Mouse (Mus musculus): ENCODE measurements around the gene Slc17a7. TPM values are rescaled to one million over a fixed set of nuclear protein-coding genes. Genes with fewer than 3 reads are reported as not detected.

Slc17a7 gene
- polyA plus RNA-seq, 1 experiment = 34.1 TPM

DNA sequence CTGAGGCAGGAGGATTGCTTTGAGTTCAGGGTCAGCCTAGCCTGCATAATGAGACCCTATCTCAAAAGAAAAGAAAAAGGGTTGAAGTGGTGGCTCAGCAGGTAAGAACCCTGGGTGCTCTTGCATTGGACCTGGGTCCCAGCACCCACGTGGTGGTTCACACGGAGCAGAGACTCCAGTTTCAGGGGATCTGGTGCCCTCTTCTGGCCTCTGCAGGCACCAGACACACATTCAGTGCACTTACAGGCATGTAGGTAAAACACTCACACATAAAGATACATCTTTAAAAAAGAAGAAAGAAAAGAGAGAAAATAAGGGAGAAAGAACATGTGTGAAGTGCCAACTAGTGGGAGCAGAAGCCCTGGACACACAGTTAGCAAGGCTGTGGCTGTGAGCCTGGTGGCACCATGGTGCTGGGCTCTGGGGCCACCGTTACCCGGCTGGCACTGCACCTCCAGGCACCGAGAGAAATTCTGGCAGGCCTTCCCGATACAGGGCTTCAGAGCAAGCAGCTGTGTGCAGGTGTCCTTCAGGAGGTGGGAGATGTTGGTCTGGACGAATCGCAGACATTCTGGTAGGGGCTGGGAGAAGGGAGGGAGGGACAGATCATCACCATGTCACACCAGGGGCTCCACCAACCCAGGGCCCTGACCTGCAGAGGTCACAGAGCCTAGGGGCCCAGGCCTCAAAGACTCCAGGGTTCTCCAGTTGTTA is 30.1 kb upstream of the Slc17a7 start:
- H3K4me1 ChIP-seq (ENCODE audit: control insufficient read depth, insufficient read depth, low read length) = peaks cover 15% of the 10 kb centered on the region
- no peak overlapping the region for H3K4me3 ChIP-seq (ENCODE audit: control insufficient read depth, low read depth, low read length)
- no peak for TF ChIP-seq POLR2A (IDR thresholded peaks at IDR 0.05; ENCODE audit: control insufficient read depth, low read depth, low read length)
- TF ChIP-seq CTCF (IDR thresholded peaks at IDR 0.05; ENCODE audit: control insufficient read depth, insufficient read depth, insufficient replicate concordance, low read depth, low read length) = no peak

DNA sequence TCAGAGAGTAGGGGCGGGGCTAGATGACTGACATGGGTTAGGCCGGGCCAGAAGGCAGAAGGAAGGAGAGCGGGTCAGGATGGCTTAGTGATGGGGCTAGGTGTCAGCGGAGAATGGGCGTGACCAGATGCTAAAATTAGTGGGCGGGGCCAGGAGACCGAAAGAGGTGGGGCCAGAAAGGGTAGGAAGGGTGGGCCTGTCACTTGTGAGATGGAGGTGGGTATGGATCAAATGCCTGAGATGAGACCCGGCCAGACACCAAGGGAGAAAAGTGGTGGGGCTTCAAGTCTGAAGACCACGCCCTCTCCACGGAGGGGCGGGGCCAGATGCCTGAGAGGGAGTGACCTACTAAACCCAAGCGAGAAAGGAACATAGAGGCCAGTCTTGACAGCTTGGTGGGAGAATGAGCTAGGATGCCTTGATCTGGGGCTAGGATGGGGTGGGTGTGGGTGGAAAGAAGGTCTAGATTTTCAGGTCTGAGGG is 29.2 kb upstream of the Slc17a7 start:
- TF ChIP-seq CTCF (IDR thresholded peaks at IDR 0.05; ENCODE audit: control insufficient read depth, insufficient read depth, insufficient replicate concordance, low read depth, low read length) = no peak
- TF ChIP-seq POLR2A (IDR thresholded peaks at IDR 0.05; ENCODE audit: control insufficient read depth, low read depth, low read length) = no peak
- no peaks in the 10 kb centered on the region for H3K27me3 ChIP-seq (ENCODE audit: control insufficient read depth, insufficient read depth, low read length)
- no peak overlapping the region for H3K27ac ChIP-seq (ENCODE audit: control insufficient read depth, insufficient read depth, low read depth, low read length)
- H3K4me3 ChIP-seq (ENCODE audit: control insufficient read depth, low read depth, low read length) = no peak overlapping the region
- H3K36me3 ChIP-seq (ENCODE audit: control insufficient read depth, insufficient read depth, low read length) = no peaks in the 10 kb centered on the region
- H3K4me1 ChIP-seq (ENCODE audit: control insufficient read depth, insufficient read depth, low read length) = peaks cover 15% of the 10 kb centered on the region

More for the DNA sequence above, 30.1 kb upstream of the Slc17a7 start:
- Histone ChIP-seq H3K36me3 (ENCODE audit: control insufficient read depth, insufficient read depth, low read length) (no peaks in the 10 kb centered on the region), H3K27ac (ENCODE audit: control insufficient read depth, insufficient read depth, low read depth, low read length) (no peak overlapping the region), H3K27me3 (ENCODE audit: control insufficient read depth, insufficient read depth, low read length) (no peaks in the 10 kb centered on the region)

DNA sequence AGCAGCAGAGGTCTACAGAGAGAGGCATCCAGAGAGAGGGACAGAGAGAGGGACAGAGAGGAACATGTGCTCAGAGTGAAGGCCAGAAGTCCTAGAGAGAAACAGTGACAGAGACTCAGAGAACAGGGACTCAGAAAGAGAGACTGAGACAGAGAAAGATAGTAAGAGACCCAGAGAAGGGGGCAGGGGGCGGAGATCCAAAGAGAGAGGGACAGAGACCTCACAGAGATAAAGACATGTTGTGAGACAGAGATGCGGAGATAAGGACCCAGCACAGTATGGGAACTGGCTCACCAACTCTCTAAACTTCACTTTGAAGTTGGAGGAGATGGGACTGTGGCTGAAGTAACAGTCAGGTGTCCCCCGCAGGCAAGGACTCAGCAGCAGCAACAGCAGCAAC is 28.4 kb upstream of the Slc17a7 start:
- Histone ChIP-seq H3K4me3 (ENCODE audit: control insufficient read depth, low read depth, low read length) (no peak overlapping the region), H3K27me3 (ENCODE audit: control insufficient read depth, insufficient read depth, low read length) (no peaks in the 10 kb centered on the region), H3K4me1 (ENCODE audit: control insufficient read depth, insufficient read depth, low read length) (peaks cover 11% of the 10 kb centered on the region), H3K27ac (ENCODE audit: control insufficient read depth, insufficient read depth, low read depth, low read length) (no peak overlapping the region), H3K36me3 (ENCODE audit: control insufficient read depth, insufficient read depth, low read length) (no peaks in the 10 kb centered on the region)
- TF ChIP-seq CTCF (IDR thresholded peaks at IDR 0.05; ENCODE audit: control insufficient read depth, insufficient read depth, insufficient replicate concordance, low read depth, low read length) (no peak), POLR2A (IDR thresholded peaks at IDR 0.05; ENCODE audit: control insufficient read depth, low read depth, low read length) (no peak)

DNA sequence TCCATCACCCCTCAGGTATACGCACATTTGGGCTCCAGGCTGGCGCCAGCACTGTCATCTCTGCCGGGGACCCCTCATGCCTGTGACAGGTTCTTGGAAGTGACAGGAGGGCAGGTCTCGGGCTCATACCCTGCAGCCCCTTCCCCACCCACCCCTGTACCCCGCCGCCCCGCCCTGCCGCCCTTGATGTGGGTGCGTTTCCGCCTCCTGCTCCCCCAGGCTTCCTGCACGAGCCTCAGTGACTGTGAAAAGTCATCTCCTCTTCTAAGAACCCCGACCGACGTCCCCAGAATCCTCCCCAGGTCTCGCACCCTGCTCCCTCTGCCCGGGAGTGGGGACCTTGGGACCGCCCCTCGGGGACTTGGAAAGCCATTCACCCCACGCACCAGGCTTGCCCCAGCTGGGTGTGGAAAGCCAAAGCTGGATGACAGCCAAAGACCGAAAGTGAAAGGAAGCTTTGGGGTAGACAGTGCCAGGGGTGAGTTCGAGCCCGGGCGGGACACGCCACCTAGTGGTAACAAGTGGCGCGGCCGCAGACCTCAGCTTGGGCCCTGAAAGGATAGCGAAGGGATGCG is 27.7 kb upstream of the Slc17a7 start, which contains the start of the genes Gm45713 and Flt3l:
Gene Gm45713 (minus strand): TSS at position 239 of the 575 bp plus-strand sequence.
Gene Flt3l (minus strand): TSS at position 440 of the 575 bp plus-strand sequence.
- Histone ChIP-seq H3K27ac (ENCODE audit: control insufficient read depth, insufficient read depth, low read depth, low read length) (no peak within 1 kb of the TSS), H3K4me3 (ENCODE audit: control insufficient read depth, low read depth, low read length) (peak within 1 kb of the TSS; percentile 74), H3K36me3 (ENCODE audit: control insufficient read depth, insufficient read depth, low read length) (no peaks in the 10 kb centered on the region), H3K27me3 (ENCODE audit: control insufficient read depth, insufficient read depth, low read length) (no peaks in the 10 kb centered on the region), H3K4me1 (ENCODE audit: control insufficient read depth, insufficient read depth, low read length) (peaks cover 11% of the 10 kb centered on the region)
- TF ChIP-seq CTCF (IDR thresholded peaks at IDR 0.05; ENCODE audit: control insufficient read depth, insufficient read depth, insufficient replicate concordance, low read depth, low read length) (peak; percentile 93), POLR2A (IDR thresholded peaks at IDR 0.05; ENCODE audit: control insufficient read depth, low read depth, low read length) (no peak)

DNA sequence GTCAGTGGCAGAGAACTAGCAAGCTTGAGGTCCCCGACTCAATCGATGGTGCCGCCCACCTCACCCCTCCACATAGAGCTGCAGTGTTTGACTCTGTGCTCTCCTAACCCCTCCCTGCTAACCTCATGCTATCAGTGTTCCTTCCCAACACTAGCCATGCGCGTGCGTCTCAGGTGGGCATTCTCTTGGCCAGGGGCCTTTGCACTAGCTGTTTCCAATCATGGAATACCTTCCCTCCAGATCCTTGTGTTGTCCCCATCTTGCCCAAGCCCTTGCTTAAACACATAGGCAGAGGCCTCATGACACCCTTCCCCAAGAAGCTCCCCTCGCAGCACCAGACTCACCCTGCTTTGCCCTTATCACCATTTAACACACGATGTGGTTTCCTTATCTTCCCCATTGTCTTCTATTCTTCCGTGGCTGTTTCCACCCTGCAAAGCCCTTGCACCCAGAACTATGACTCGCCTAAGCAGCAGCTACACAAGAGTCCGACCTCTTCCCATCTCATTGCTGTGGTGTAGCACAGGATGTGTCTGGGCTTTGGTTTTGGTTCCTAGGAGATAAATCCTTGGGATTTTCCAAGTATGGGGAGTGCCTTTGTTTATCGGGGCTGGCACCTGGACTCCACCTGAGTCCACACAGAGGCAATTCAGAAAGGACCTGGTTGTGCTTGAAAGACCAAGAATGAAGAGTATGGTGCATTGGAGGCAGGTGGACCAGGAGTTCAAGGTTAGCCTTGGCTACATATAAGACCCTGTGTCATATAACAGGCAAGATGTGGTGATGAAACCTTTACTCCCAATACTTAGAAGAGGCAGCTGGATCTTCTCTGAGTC is 26.4 kb upstream of the Slc17a7 start:
- Histone ChIP-seq H3K36me3 (ENCODE audit: control insufficient read depth, insufficient read depth, low read length) (no peaks in the 10 kb centered on the region), H3K27ac (ENCODE audit: control insufficient read depth, insufficient read depth, low read depth, low read length) (no peak overlapping the region), H3K27me3 (ENCODE audit: control insufficient read depth, insufficient read depth, low read length) (no peaks in the 10 kb centered on the region), H3K4me3 (ENCODE audit: control insufficient read depth, low read depth, low read length) (no peak overlapping the region), H3K4me1 (ENCODE audit: control insufficient read depth, insufficient read depth, low read length) (peaks cover 11% of the 10 kb centered on the region)
- TF ChIP-seq CTCF (IDR thresholded peaks at IDR 0.05; ENCODE audit: control insufficient read depth, insufficient read depth, insufficient replicate concordance, low read depth, low read length) = no peak
- no peak for TF ChIP-seq POLR2A (IDR thresholded peaks at IDR 0.05; ENCODE audit: control insufficient read depth, low read depth, low read length)

DNA sequence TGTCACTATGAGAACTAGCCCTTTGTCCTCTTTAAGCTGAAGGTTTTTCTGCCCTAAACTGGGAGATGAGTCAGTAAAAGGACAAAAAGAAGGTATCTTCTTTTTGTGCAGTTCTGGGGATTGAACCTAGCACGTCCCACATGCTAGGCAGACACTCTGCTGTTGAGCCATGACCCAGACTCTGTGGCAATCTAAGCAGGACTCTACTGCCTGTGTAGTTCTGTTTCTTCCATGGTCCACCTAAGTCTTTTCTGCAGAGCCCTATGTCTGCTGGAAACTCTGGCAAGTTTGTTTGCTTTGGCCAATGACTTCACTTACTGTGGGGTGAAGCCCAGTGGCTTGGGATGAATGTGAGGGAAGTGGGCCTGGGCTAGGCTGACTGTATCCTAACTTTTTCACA is 25.3 kb upstream of the Slc17a7 start:
- no peaks in the 10 kb centered on the region for H3K27me3 ChIP-seq (ENCODE audit: control insufficient read depth, insufficient read depth, low read length)
- TF ChIP-seq CTCF (IDR thresholded peaks at IDR 0.05; ENCODE audit: control insufficient read depth, insufficient read depth, insufficient replicate concordance, low read depth, low read length) (no peak), POLR2A (IDR thresholded peaks at IDR 0.05; ENCODE audit: control insufficient read depth, low read depth, low read length) (no peak)
- H3K36me3 ChIP-seq (ENCODE audit: control insufficient read depth, insufficient read depth, low read length) = no peaks in the 10 kb centered on the region
- H3K27ac ChIP-seq (ENCODE audit: control insufficient read depth, insufficient read depth, low read depth, low read length) = no peak overlapping the region
- H3K4me1 ChIP-seq (ENCODE audit: control insufficient read depth, insufficient read depth, low read length) = peaks cover 11% of the 10 kb centered on the region
- H3K4me3 ChIP-seq (ENCODE audit: control insufficient read depth, low read depth, low read length) = peak overlapping the region; percentile 37

Measured in testis, adult 2 months (tissue).